Mouse (Mus musculus) gonadal fat pad, adult 2 months (tissue): ENCODE results near the gene Hist2h3c1. TPM values are rescaled to one million over a fixed set of nuclear protein-coding genes. Genes with fewer than 3 reads are reported as not detected.
"Not testable (repeated sequence)": the region's sequence is repeated elsewhere in the genome, so short reads cannot be mapped to it uniquely, and the experiment has no call there.

Source experiments
- DNase-seq: peaks from one replicate; pipeline ENCODE4 v3.0.0-alpha.2; 2012; ENCODE audit warnings: low read depth
- polyA plus RNA-seq: library from polyadenylated mRNA; depleted of rRNA; stranded (reverse); fragments of >200 nt; gene quantifications from 2 replicates; pipeline ENCODE4 v1.2.3, GENCODE M21; 2012

Hist2h3c1 gene
- polyA plus RNA-seq, 1 experiment, result not detected

- no peak for DNase-seq
Observed at GRCm38 (mm10) chr3:96255926-96256593, 9.6 kb downstream of the Hist2h3c1 start.

GRCm38 (mm10) chr3:96257190-96257589 lies 10.7 kb downstream of the Hist2h3c1 start:
- no peak for DNase-seq

GRCm38 (mm10) chr3:96260220-96260619 lies 13.7 kb downstream of the Hist2h3c1 start:
- DNase-seq, result no peak

- no peak for DNase-seq
Observed at GRCm38 (mm10) chr3:96261623-96262022, 15.1 kb downstream of the Hist2h3c1 start.

GRCm38 (mm10) chr3:96262216-96262875 lies 15.9 kb downstream of the Hist2h3c1 start:
- DNase-seq, result peak; percentile 77

GRCm38 (mm10) chr3:96262979-96263550 lies 16.6 kb downstream of the Hist2h3c1 start, which contains the start of gene Hist2h4:
Hist2h4 (minus strand) TSS chr3:96263311.
- no peak for DNase-seq

GRCm38 (mm10) chr3:96263558-96264403 lies 17.3 kb downstream of the Hist2h3c1 start:
- DNase-seq, result no peak

GRCm38 (mm10) chr3:96264404-96264949 lies 18.0 kb downstream of the Hist2h3c1 start:
- no peak for DNase-seq

- no peak for DNase-seq
Observed at GRCm38 (mm10) chr3:96266132-96266710, 19.7 kb downstream of the Hist2h3c1 start.

GRCm38 (mm10) chr3:96267541-96267940 lies 21.1 kb downstream of the Hist2h3c1 start:
- no peak for DNase-seq

- DNase-seq, result no peak
Observed at GRCm38 (mm10) chr3:96268051-96268775, 21.7 kb downstream of the Hist2h3c1 start, which contains the start of gene Hist2h3b. Hist2h3b (plus strand) TSS chr3:96268654.

GRCm38 (mm10) chr3:96268776-96269378 lies 22.4 kb downstream of the Hist2h3c1 start:
- DNase-seq, result not testable (repeated sequence)

GRCm38 (mm10) chr3:96269511-96270474 lies 23.3 kb downstream of the Hist2h3c1 start, which contains the start of gene Hist2h2bb:
Hist2h2bb (plus strand) TSS chr3:96269752.
- DNase-seq, result peak; percentile 84

- DNase-seq, result no peak
Observed at GRCm38 (mm10) chr3:96273591-96274465, 27.3 kb downstream of the Hist2h3c1 start.

GRCm38 (mm10) chr3:96277428-96277799 lies 30.9 kb downstream of the Hist2h3c1 start:
- DNase-seq, result no peak

- no peak for DNase-seq
Observed at GRCm38 (mm10) chr3:96277800-96278624, 31.5 kb downstream of the Hist2h3c1 start.

GRCm38 (mm10) chr3:96280660-96281059 lies 34.2 kb downstream of the Hist2h3c1 start:
- no peak for DNase-seq
